Mouse (Mus musculus) hindbrain, embryonic 11.5 days (tissue): ENCODE results near the gene Babam2. TPM values are rescaled to one million over a fixed set of nuclear protein-coding genes. Genes with fewer than 3 reads are reported as not detected.

Source experiments
- ATAC-seq: fragments of 200-750 bp; cut with Nextera tagmentation; 2 replicates; pipeline ENCODE4 v1.8.0; 2017; ENCODE audit warnings: mild to moderate bottlenecking, moderate TSS enrichment, moderate library complexity; ENCODE audit not compliant: low FRiP score
- DNase-seq: peaks from one replicate; pipeline ENCODE4 v3.0.0-alpha.2; 2015; ENCODE audit warnings: low spot score
- H3K27ac ChIP-seq: fragments of 300-500 bp; sonication (generic); 2 replicates; pipeline ENCODE4 v1.5.1; 2014; ENCODE audit warnings: mild to moderate bottlenecking, low read depth, low read length
- H3K27me3 ChIP-seq: fragments of 300-500 bp; sonication (generic); 2 replicates; pipeline ENCODE4 v1.6.1; 2014; ENCODE audit warnings: mild to moderate bottlenecking, low read length, moderate library complexity, mixed read lengths; ENCODE audit not compliant: control insufficient read depth, insufficient read depth
- H3K36me3 ChIP-seq: fragments of 300-500 bp; sonication (generic); 2 replicates; pipeline ENCODE4 v1.6.1; 2014; ENCODE audit warnings: mild to moderate bottlenecking, low read length, moderate library complexity, mixed read lengths; ENCODE audit not compliant: control insufficient read depth, insufficient read depth
- H3K4me1 ChIP-seq: fragments of 300-500 bp; sonication (generic); replicated peaks from 2 replicates; pipeline ENCODE4 v1.6.1; 2014; ENCODE audit warnings: low read length, mixed read lengths; ENCODE audit not compliant: control insufficient read depth, insufficient read depth
- H3K4me2 ChIP-seq: fragments of 300-500 bp; sonication (generic); replicated peaks from 2 replicates; pipeline ENCODE4 v1.6.1; 2014; ENCODE audit warnings: mild to moderate bottlenecking, low read depth, low read length
- H3K4me3 ChIP-seq: fragments of 300-500 bp; sonication (generic); 2 replicates; pipeline ENCODE4 v1.5.1; 2014; ENCODE audit warnings: low read depth, low read length
- H3K9ac ChIP-seq: fragments of 300-500 bp; sonication (generic); 2 replicates; pipeline ENCODE4 v1.6.1; 2014; ENCODE audit warnings: low read depth, low read length
- H3K9me3 ChIP-seq: fragments of 300-500 bp; sonication (generic); 2 replicates; pipeline ENCODE4 v1.6.1; 2016; ENCODE audit warnings: low read length; ENCODE audit not compliant: control insufficient read depth
- WGBS: fragments of 180-500 bp; shearing (Covaris S2); extraction: QIAGEN DNeasy Blood & Tissue Kit; methylation state at CpG from one replicate; pipeline ENCODE4 v1.1.7; 2014; 5-methylcytosine and 5-hydroxymethylcytosine counted together
- polyA plus RNA-seq: library from polyadenylated mRNA; unstranded; fragments of >200 nt; fragmentation: Nextera tagmentation; extraction: Ambion mirVana; gene quantifications from 2 replicates; pipeline ENCODE4 v1.2.1, GENCODE M21; 2014

Gene Babam2
- polyA plus RNA-seq, 1 experiment from 2014 or later, result 36.2 TPM

DNA sequence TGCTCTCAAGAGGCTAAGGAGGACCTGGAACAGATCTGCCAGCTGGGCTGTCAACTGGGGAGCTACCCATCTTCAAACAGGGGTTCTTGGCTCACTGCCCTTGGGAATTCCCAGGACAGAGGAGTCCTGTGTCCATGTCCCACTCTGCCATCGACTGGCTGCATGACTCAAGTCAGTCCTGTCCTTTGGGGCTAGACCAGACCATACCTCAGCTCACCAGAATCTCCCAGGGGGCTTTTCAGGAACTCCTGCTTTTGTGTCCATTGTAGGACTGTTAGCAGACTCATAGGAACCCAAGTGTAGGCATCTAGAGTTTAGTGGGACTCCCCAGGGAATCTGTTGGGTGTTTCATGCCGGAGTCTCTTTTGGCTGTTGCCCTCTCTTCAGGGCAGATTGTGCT, 388.5 kb downstream of the Babam2 start:
- no peaks in the 10 kb centered on the region for H3K4me1 ChIP-seq
- no peak for ATAC-seq
- H3K9me3 ChIP-seq, result no peaks in the 10 kb centered on the region

GRCm38 (mm10) chr5:32086526-32087090, 389.1 kb downstream of the Babam2 start:
- DNase-seq (no peak), ATAC-seq (no peak)
- 89% methylated on average over 6 of the region's 6 CpGs for WGBS
- no peak overlapping the region for H3K4me3 ChIP-seq
- no peak overlapping the region for H3K4me2 ChIP-seq
- no peaks in the 10 kb centered on the region for H3K4me1 ChIP-seq
- no peaks in the 10 kb centered on the region for H3K36me3 ChIP-seq
- no peak overlapping the region for H3K9ac ChIP-seq
- no peaks in the 10 kb centered on the region for H3K27me3 ChIP-seq
- H3K9me3 ChIP-seq, result no peaks in the 10 kb centered on the region
- no peak overlapping the region for H3K27ac ChIP-seq

More for the DNA sequence above, 388.5 kb downstream of the Babam2 start:
- Histone ChIP-seq H3K27ac (no peak overlapping the region), H3K4me2 (no peak overlapping the region), H3K27me3 (no peaks in the 10 kb centered on the region), H3K4me3 (no peak overlapping the region), H3K9ac (no peak overlapping the region), H3K36me3 (no peaks in the 10 kb centered on the region)
- no peak for DNase-seq
- WGBS, result 91% methylated on average over 2 of the region's 2 CpGs

- no peaks in the 10 kb centered on the region for H3K36me3 ChIP-seq
- ATAC-seq, result no peak
- H3K9me3 ChIP-seq, result no peaks in the 10 kb centered on the region
- no peak overlapping the region for H3K4me3 ChIP-seq
- no peak overlapping the region for H3K9ac ChIP-seq
- WGBS, result 71% methylated on average over 5 of the region's 5 CpGs
- H3K4me1 ChIP-seq, result no peaks in the 10 kb centered on the region
- H3K27ac ChIP-seq, result no peak overlapping the region
- H3K27me3 ChIP-seq, result no peaks in the 10 kb centered on the region
- no peak overlapping the region for H3K4me2 ChIP-seq
- no peak for DNase-seq
Measured at GRCm38 (mm10) chr5:32089481-32089880, 392.0 kb downstream of the Babam2 start.

GRCm38 (mm10) chr5:32092281-32092680, 394.8 kb downstream of the Babam2 start:
- Histone ChIP-seq H3K4me2 (no peak overlapping the region), H3K9me3 (no peaks in the 10 kb centered on the region), H3K27me3 (no peaks in the 10 kb centered on the region; the same call in 1 of the 2 replicates), H3K4me3 (no peak overlapping the region), H3K27ac (no peak overlapping the region), H3K4me1 (no peaks in the 10 kb centered on the region), H3K9ac (no peak overlapping the region), H3K36me3 (no peaks in the 10 kb centered on the region)
- ATAC-seq (no peak), DNase-seq (no peak)

GRCm38 (mm10) chr5:32098691-32099090, 401.2 kb downstream of the Babam2 start:
- Histone ChIP-seq H3K4me3 (no peak overlapping the region), H3K27me3 (no peaks in the 10 kb centered on the region; the same call in 1 of the 2 replicates), H3K9me3 (no peaks in the 10 kb centered on the region), H3K36me3 (no peaks in the 10 kb centered on the region), H3K4me1 (no peaks in the 10 kb centered on the region), H3K27ac (no peak overlapping the region), H3K4me2 (no peak overlapping the region), H3K9ac (no peak overlapping the region)
- no peak for DNase-seq
- 80% methylated on average over 3 of the region's 3 CpGs for WGBS
- ATAC-seq, result no peak

GRCm38 (mm10) chr5:32102484-32102883, 405.0 kb downstream of the Babam2 start:
- WGBS, result 59% methylated on average over 5 of the region's 5 CpGs

GRCm38 (mm10) chr5:32102971-32103431, 405.5 kb downstream of the Babam2 start:
- no peak overlapping the region for H3K27ac ChIP-seq
- ATAC-seq, result no peak

More at GRCm38 (mm10) chr5:32102484-32102883, 405.0 kb downstream of the Babam2 start:
- Histone ChIP-seq H3K4me1 (no peaks in the 10 kb centered on the region), H3K36me3 (no peaks in the 10 kb centered on the region), H3K27me3 (no peaks in the 10 kb centered on the region), H3K9me3 (no peaks in the 10 kb centered on the region), H3K27ac (no peak overlapping the region), H3K9ac (no peak overlapping the region), H3K4me2 (no peak overlapping the region), H3K4me3 (no peak overlapping the region)
- DNase-seq (no peak), ATAC-seq (no peak)

DNA sequence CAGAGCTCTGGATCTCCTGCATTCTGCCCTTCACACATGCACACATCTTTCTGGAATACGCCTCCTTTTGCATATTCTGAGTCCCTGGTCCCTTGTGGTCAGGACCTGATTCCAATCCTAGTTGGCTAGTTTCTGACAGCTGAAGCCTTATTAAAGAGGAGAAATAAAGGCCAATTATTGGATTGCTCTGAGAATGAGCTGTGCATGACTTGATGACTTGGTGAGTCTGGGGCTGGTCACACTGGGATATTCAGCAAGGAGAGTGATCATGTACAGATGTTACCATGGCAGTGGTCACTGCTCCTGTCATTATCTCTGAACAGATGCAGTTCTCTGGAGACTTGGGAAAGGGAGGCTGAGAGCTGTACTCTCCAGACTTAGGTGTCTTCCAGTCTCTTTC, 406.1 kb downstream of the Babam2 start:
- Histone ChIP-seq H3K36me3 (no peaks in the 10 kb centered on the region), H3K4me2 (no peak overlapping the region), H3K9ac (no peak overlapping the region), H3K27me3 (no peaks in the 10 kb centered on the region), H3K27ac (no peak overlapping the region), H3K9me3 (no peaks in the 10 kb centered on the region), H3K4me1 (no peaks in the 10 kb centered on the region), H3K4me3 (no peak overlapping the region)
- ATAC-seq, result no peak
- WGBS, result 92% methylated on average over 1 of the region's 1 CpGs
- DNase-seq, result no peak

More at GRCm38 (mm10) chr5:32102971-32103431, 405.5 kb downstream of the Babam2 start:
- H3K36me3 ChIP-seq, result no peaks in the 10 kb centered on the region
- no peaks in the 10 kb centered on the region for H3K27me3 ChIP-seq
- H3K9ac ChIP-seq, result no peak overlapping the region
- H3K4me2 ChIP-seq, result no peak overlapping the region
- H3K4me1 ChIP-seq, result no peaks in the 10 kb centered on the region
- no peak for DNase-seq
- H3K4me3 ChIP-seq, result no peak overlapping the region
- 77% methylated on average over 6 of the region's 6 CpGs for WGBS
- no peaks in the 10 kb centered on the region for H3K9me3 ChIP-seq
